In the genomic region with DNA sequence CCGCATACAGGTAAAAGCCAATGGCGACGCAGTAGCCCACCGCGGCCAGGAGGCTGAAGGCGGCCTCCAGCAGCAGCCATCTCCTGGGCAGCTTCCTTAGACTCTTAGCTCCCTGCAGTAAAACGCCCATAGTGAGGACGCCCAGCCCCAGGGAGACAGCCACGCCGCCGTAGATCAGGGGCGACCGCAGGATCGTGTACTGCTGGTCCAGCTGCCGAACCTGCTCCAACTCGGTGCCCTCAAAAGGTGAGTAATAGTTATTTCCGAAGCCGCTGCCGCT, we compare ENCODE assay signal across 8 mouse cellular contexts. TPM values are rescaled to one million over a fixed set of nuclear protein-coding genes. Genes with fewer than 3 reads are reported as not detected.
DNase-seq lines count a peak whose midpoint lies in the region; ATAC-seq and TF ChIP-seq lines count a peak whose summit lies in the region.

No protein-coding gene starts in this region.

- no peak overlapping the region for H3K27ac ChIP-seq in kidney, postnatal 0 days
- H3K27ac ChIP-seq in embryonic facial prominence, embryonic 13.5 days = no peak overlapping the region
- peak overlapping the region; percentile 84 for H3K27ac ChIP-seq in hindbrain, embryonic 14.5 days
- peak overlapping the region; percentile 77 for H3K27ac ChIP-seq in midbrain, embryonic 15.5 days

- no peaks in the 10 kb centered on the region for H3K27me3 ChIP-seq in kidney, postnatal 0 days (ENCODE audit: insufficient read depth, low read length)
- H3K27me3 ChIP-seq in embryonic facial prominence, embryonic 13.5 days = peaks cover 32% of the 10 kb centered on the region
- no peaks in the 10 kb centered on the region for H3K27me3 ChIP-seq in hindbrain, embryonic 14.5 days (ENCODE audit: control insufficient read depth, insufficient read depth, low read length)
- no peaks in the 10 kb centered on the region for H3K27me3 ChIP-seq in midbrain, embryonic 15.5 days (replicated peaks)

- peak overlapping the region; percentile 15 for H3K4me3 ChIP-seq in kidney, postnatal 0 days (replicated peaks; ENCODE audit: low read depth, low read length)
- H3K4me3 ChIP-seq in embryonic facial prominence, embryonic 13.5 days = peak overlapping the region; percentile 36
- H3K4me3 ChIP-seq in hindbrain, embryonic 14.5 days (replicated peaks; ENCODE audit: low read length) = peak overlapping the region; percentile 39
- peak overlapping the region; percentile 44 for H3K4me3 ChIP-seq in midbrain, embryonic 15.5 days

- no peaks in the 10 kb centered on the region for H3K36me3 ChIP-seq in kidney, postnatal 0 days (ENCODE audit: insufficient read depth, low read length)
- H3K36me3 ChIP-seq in embryonic facial prominence, embryonic 13.5 days = peaks cover 9% of the 10 kb centered on the region
- peaks cover 6% of the 10 kb centered on the region; the same call in 1 of the 2 replicates for H3K36me3 ChIP-seq in hindbrain, embryonic 14.5 days (replicated peaks; ENCODE audit: control insufficient read depth, insufficient read depth)
- no peaks in the 10 kb centered on the region for H3K36me3 ChIP-seq in midbrain, embryonic 15.5 days (replicated peaks)

- no peak for TF ChIP-seq CTCF in kidney, postnatal 0 days (IDR thresholded peaks at IDR 0.05; ENCODE audit: low read depth)

- H3K9me3 ChIP-seq in kidney, postnatal 0 days (replicated peaks; ENCODE audit: low read length) = no peaks in the 10 kb centered on the region
- H3K9me3 ChIP-seq in embryonic facial prominence, embryonic 13.5 days = no peaks in the 10 kb centered on the region
- no peaks in the 10 kb centered on the region for H3K9me3 ChIP-seq in hindbrain, embryonic 14.5 days (ENCODE audit: control insufficient read depth, low read length)
- H3K9me3 ChIP-seq in midbrain, embryonic 15.5 days = no peaks in the 10 kb centered on the region

- peaks cover 17% of the 10 kb centered on the region; the same call in 1 of the 2 replicates for H3K4me1 ChIP-seq in kidney, postnatal 0 days (replicated peaks; ENCODE audit: insufficient read depth, low read length)
- H3K4me1 ChIP-seq in embryonic facial prominence, embryonic 13.5 days = peaks cover 23% of the 10 kb centered on the region
- H3K4me1 ChIP-seq in hindbrain, embryonic 14.5 days (replicated peaks; ENCODE audit: control insufficient read depth, insufficient read depth, low read length) = no peaks in the 10 kb centered on the region
- H3K4me1 ChIP-seq in midbrain, embryonic 15.5 days = peaks cover 13% of the 10 kb centered on the region

- H3K4me2 ChIP-seq in kidney, postnatal 0 days (ENCODE audit: low read length) = peak overlapping the region; percentile 51
- H3K4me2 ChIP-seq in embryonic facial prominence, embryonic 13.5 days = peak overlapping the region; percentile 59
- H3K4me2 ChIP-seq in hindbrain, embryonic 14.5 days (replicated peaks) = peak overlapping the region; percentile 70
- H3K4me2 ChIP-seq in midbrain, embryonic 15.5 days = peak overlapping the region; percentile 54

- no peak for DNase-seq in kidney, postnatal 0 days (ENCODE audit: low spot score)
- no peak for DNase-seq in kidney, adult 9 months
- DNase-seq in hindbrain, embryonic 14.5 days (ENCODE audit: low spot score) = peak; percentile 47
- no peak for DNase-seq in spleen, adult 12 weeks (ENCODE audit: low spot score)
- no peak for DNase-seq in ovary, postnatal 36 days (ENCODE audit: low spot score)
- no peak for DNase-seq in ovary, postnatal 10 days (ENCODE audit: low spot score)

- no peak for ATAC-seq in kidney, postnatal 0 days (replicated peaks; ENCODE audit: low FRiP score, low read depth)
- ATAC-seq in embryonic facial prominence, embryonic 13.5 days (ENCODE audit: insufficient number of reproducible peaks, insufficient read depth, low FRiP score, low TSS enrichment, low read depth) = no peak
- peak; percentile 46 for ATAC-seq in hindbrain, embryonic 14.5 days (ENCODE audit: low FRiP score)
- peak; percentile 61 for ATAC-seq in midbrain, embryonic 15.5 days (replicated peaks)

- WGBS in kidney, postnatal 0 days = 4% methylated on average over 19 of the region's 19 CpGs
- WGBS in embryonic facial prominence, embryonic 13.5 days = 4% methylated on average over 19 of the region's 19 CpGs
- 6% methylated on average over 19 of the region's 19 CpGs for WGBS in hindbrain, embryonic 14.5 days
- 2% methylated on average over 19 of the region's 19 CpGs for WGBS in midbrain, embryonic 15.5 days

- peak overlapping the region; percentile 13; the same call in 1 of the 2 replicates for H3K9ac ChIP-seq in kidney, postnatal 0 days (ENCODE audit: low read depth, low read length)
- peak overlapping the region; percentile 66 for H3K9ac ChIP-seq in embryonic facial prominence, embryonic 13.5 days
- peak overlapping the region; percentile 66 for H3K9ac ChIP-seq in hindbrain, embryonic 14.5 days
- peak overlapping the region; percentile 45 for H3K9ac ChIP-seq in midbrain, embryonic 15.5 days

RNA-seq across cellular contexts. Expression of gene Marveld3, which starts 13.8 kb away (rescaled TPM):
- polyA plus RNA-seq in kidney, postnatal 0 days (2015; fragmentation: Nextera tagmentation; extraction: Ambion mirVana) = 8.2 and 8.4 TPM in 2 replicates
- 2.9 and 4.1 TPM in 2 replicates for polyA plus RNA-seq in embryonic facial prominence, embryonic 13.5 days (2015; fragmentation: Nextera tagmentation; extraction: Ambion mirVana)
- 0.69 and 0.83 TPM in 2 replicates for polyA plus RNA-seq in hindbrain, embryonic 14.5 days (2014; fragmentation: Nextera tagmentation; extraction: Ambion mirVana)
- 2.1 and 2.8 TPM in 2 replicates for polyA plus RNA-seq in midbrain, embryonic 15.5 days (2015; fragmentation: Nextera tagmentation; extraction: Ambion mirVana)

RNA-seq across cellular contexts. Expression of gene Tat, which starts 42.0 kb away (rescaled TPM):
- not detected in 2 replicates for polyA plus RNA-seq in kidney, postnatal 0 days (2015; fragmentation: Nextera tagmentation; extraction: Ambion mirVana)
- polyA plus RNA-seq in embryonic facial prominence, embryonic 13.5 days (2015; fragmentation: Nextera tagmentation; extraction: Ambion mirVana) = not detected in 2 replicates
- not detected in 2 replicates for polyA plus RNA-seq in hindbrain, embryonic 14.5 days (2014; fragmentation: Nextera tagmentation; extraction: Ambion mirVana)
- polyA plus RNA-seq in midbrain, embryonic 15.5 days (2015; fragmentation: Nextera tagmentation; extraction: Ambion mirVana) = not detected in 2 replicates

Comparison
In these comparisons a context has a peak if more than half of its experiments do, and no peak if none do; other contexts are left out.
1. ATAC-seq: peak in hindbrain, embryonic 14.5 days (single experiment) and midbrain, embryonic 15.5 days (single experiment); none in kidney, postnatal 0 days (single experiment) and embryonic facial prominence, embryonic 13.5 days (single experiment).
2. H3K27ac ChIP-seq: peak in hindbrain, embryonic 14.5 days (single experiment) and midbrain, embryonic 15.5 days (single experiment); none in kidney, postnatal 0 days (single experiment) and embryonic facial prominence, embryonic 13.5 days (single experiment).
3. H3K9ac ChIP-seq: peak in every context shown above with its lines; median percentile 66 in embryonic facial prominence, embryonic 13.5 days; 66 in hindbrain, embryonic 14.5 days; 45 in midbrain, embryonic 15.5 days; 13 in kidney, postnatal 0 days.
4. Peak in every context shown above with its lines, with median percentiles within 50 percentile points of each other: H3K4me2 ChIP-seq and H3K4me3 ChIP-seq.